Mouse (Mus musculus) hindbrain, postnatal 0 days (tissue): ENCODE data around the gene Nr6a1. TPM values are rescaled to one million over a fixed set of nuclear protein-coding genes. Genes with fewer than 3 reads are reported as not detected.

Experiments used
- ATAC-seq: fragments of 200-750 bp; cut with Nextera tagmentation; 2 replicates; pipeline ENCODE4 v1.8.0; 2017; ENCODE audit warnings: mild to moderate bottlenecking, moderate TSS enrichment, moderate library complexity
- DNase-seq: peaks from one replicate; pipeline ENCODE4 v3.0.0-alpha.2; 2015; ENCODE audit warnings: low spot score
- H3K27ac ChIP-seq: fragments of 300-500 bp; sonication (generic); 2 replicates; pipeline ENCODE4 v1.5.1; 2014; ENCODE audit warnings: mild to moderate bottlenecking
- H3K27me3 ChIP-seq: fragments of 300-500 bp; sonication (generic); 2 replicates; pipeline ENCODE4 v1.6.1; 2014; ENCODE audit warnings: low read length, mixed read lengths; ENCODE audit not compliant: insufficient read depth
- H3K36me3 ChIP-seq: fragments of 300-500 bp; sonication (generic); 2 replicates; pipeline ENCODE4 v1.6.1; 2014; ENCODE audit warnings: low read length, mixed read lengths; ENCODE audit not compliant: insufficient read depth
- H3K4me1 ChIP-seq: fragments of 300-500 bp; sonication (generic); 2 replicates; pipeline ENCODE4 v1.6.1; 2014; ENCODE audit warnings: antibody characterized with exemption, low read length, mixed read lengths; ENCODE audit not compliant: insufficient read depth
- H3K4me2 ChIP-seq: fragments of 300-500 bp; sonication (generic); 2 replicates; pipeline ENCODE4 v1.6.1; 2014; ENCODE audit warnings: low read depth, mild to moderate bottlenecking, low read length, moderate library complexity, mixed read lengths
- H3K4me3 ChIP-seq: fragments of 300-500 bp; sonication (generic); 2 replicates; pipeline ENCODE4 v1.5.1; 2014; ENCODE audit warnings: low read length
- H3K9ac ChIP-seq: fragments of 300-500 bp; sonication (generic); replicated peaks from 2 replicates; pipeline ENCODE4 v1.6.1; 2014; ENCODE audit warnings: mild to moderate bottlenecking, low read length, moderate library complexity, mixed read lengths
- H3K9me3 ChIP-seq: fragments of 300-500 bp; sonication (generic); 2 replicates; pipeline ENCODE4 v1.6.1; 2016; ENCODE audit warnings: low read length, mixed read lengths
- CTCF ChIP-seq: IDR thresholded peaks from 2 replicates; pipeline ENCODE4 v1.5.1; 2016; ENCODE audit warnings: antibody characterized with exemption, control low read depth, low read depth
- WGBS: fragments of 180-500 bp; shearing (Covaris S2); extraction: QIAGEN DNeasy Blood & Tissue Kit; methylation state at CpG from one replicate; pipeline ENCODE4 v1.1.7; 2014; 5-methylcytosine and 5-hydroxymethylcytosine counted together
- polyA plus RNA-seq: library from polyadenylated mRNA; unstranded; fragments of >200 nt; fragmentation: Nextera tagmentation; extraction: Ambion mirVana; gene quantifications from 2 replicates; pipeline ENCODE4 v1.2.1, GENCODE M21; 2015
- total RNA-seq: library from RNA; depleted of rRNA; stranded (reverse); fragments of >200 nt; gene quantifications from 2 replicates; pipeline ENCODE4 v1.2.3, GENCODE M21; 2014

Nr6a1 gene
- total and polyA plus RNA-seq, 2 experiments from 2014 or later, result 1.6 to 9.0 TPM

DNA sequence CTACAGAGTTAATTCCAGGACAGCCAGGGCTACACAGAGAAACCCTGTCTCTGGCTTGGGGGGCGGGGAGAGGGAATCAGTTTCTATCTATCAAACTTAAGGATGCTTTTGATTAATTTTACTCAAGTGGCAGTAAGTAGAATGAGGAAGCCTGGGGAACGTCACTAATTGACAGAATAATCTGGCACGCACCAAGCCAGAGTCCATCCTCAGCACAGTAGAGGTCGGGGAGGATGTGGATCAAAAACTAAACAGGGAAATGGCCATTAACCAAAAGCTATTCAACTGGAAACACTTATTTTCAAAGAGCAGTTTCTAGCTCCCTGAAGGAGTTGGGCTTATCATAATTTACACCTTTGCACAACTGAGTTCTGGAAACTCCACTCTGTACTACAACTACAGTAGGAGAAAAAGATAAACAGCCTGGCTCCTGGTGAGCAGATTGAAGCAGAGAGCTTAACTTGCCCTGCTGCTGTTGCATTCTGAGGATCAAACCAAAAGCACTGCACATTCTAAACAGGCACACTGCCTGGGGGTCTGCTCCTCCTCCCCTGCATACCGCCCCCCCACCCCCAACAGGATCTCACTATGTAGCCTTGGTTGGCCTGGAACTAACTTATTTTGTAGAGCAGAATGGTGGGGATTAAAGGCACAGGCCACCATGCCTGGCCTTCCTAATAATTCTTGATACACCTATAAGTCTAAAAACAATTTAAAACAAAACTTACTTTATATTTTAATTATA, 141.1 kb downstream of the Nr6a1 start:
- WGBS, result 26% methylated on average over 5 of the region's 5 CpGs
- DNase-seq (no peak), ATAC-seq (no peak)

GRCm38 (mm10) chr2:38785113-38785512, 142.4 kb downstream of the Nr6a1 start:
- no peak for TF ChIP-seq CTCF
- Histone ChIP-seq H3K4me1 (peaks cover 3% of the 10 kb centered on the region; the same call in 1 of the 2 replicates), H3K4me2 (no peak overlapping the region), H3K4me3 (no peak overlapping the region), H3K9ac (no peak overlapping the region), H3K27me3 (no peaks in the 10 kb centered on the region), H3K27ac (no peak overlapping the region), H3K36me3 (no peaks in the 10 kb centered on the region), H3K9me3 (no peaks in the 10 kb centered on the region)
- 50% methylated on average over 3 of the region's 3 CpGs for WGBS
- ATAC-seq (no peak), DNase-seq (no peak)

More for the DNA sequence above, 141.1 kb downstream of the Nr6a1 start:
- no peak overlapping the region for H3K9ac ChIP-seq
- no peaks in the 10 kb centered on the region for H3K27me3 ChIP-seq
- H3K36me3 ChIP-seq, result no peaks in the 10 kb centered on the region
- no peaks in the 10 kb centered on the region for H3K9me3 ChIP-seq
- no peak overlapping the region for H3K4me2 ChIP-seq
- no peak overlapping the region for H3K27ac ChIP-seq
- TF ChIP-seq CTCF, result no peak
- H3K4me1 ChIP-seq, result peaks cover 3% of the 10 kb centered on the region; the same call in 1 of the 2 replicates
- no peak overlapping the region for H3K4me3 ChIP-seq

GRCm38 (mm10) chr2:38784396-38784795, 143.1 kb downstream of the Nr6a1 start:
- DNase-seq, result no peak
- no peak for ATAC-seq
- no peaks in the 10 kb centered on the region for H3K9me3 ChIP-seq

GRCm38 (mm10) chr2:38783364-38783763, 144.1 kb downstream of the Nr6a1 start:
- Histone ChIP-seq H3K4me3 (no peak overlapping the region), H3K4me2 (no peak overlapping the region), H3K27me3 (no peaks in the 10 kb centered on the region), H3K9ac (no peak overlapping the region), H3K36me3 (no peaks in the 10 kb centered on the region), H3K9me3 (no peaks in the 10 kb centered on the region), H3K4me1 (peaks cover 3% of the 10 kb centered on the region; the same call in 1 of the 2 replicates), H3K27ac (no peak overlapping the region)
- TF ChIP-seq CTCF, result no peak
- 49% methylated on average over 5 of the region's 5 CpGs for WGBS
- ATAC-seq, result no peak
- DNase-seq, result no peak

More at GRCm38 (mm10) chr2:38784396-38784795, 143.1 kb downstream of the Nr6a1 start:
- H3K36me3 ChIP-seq, result no peaks in the 10 kb centered on the region
- WGBS, result 35% methylated on average over 11 of the region's 11 CpGs
- no peak overlapping the region for H3K27ac ChIP-seq
- H3K4me2 ChIP-seq, result no peak overlapping the region
- no peaks in the 10 kb centered on the region for H3K27me3 ChIP-seq
- H3K4me3 ChIP-seq, result no peak overlapping the region
- H3K4me1 ChIP-seq, result peaks cover 3% of the 10 kb centered on the region; the same call in 1 of the 2 replicates
- no peak for TF ChIP-seq CTCF
- no peak overlapping the region for H3K9ac ChIP-seq

- Histone ChIP-seq H3K27me3 (no peaks in the 10 kb centered on the region), H3K4me2 (no peak overlapping the region), H3K4me1 (peaks cover 3% of the 10 kb centered on the region; the same call in 1 of the 2 replicates), H3K9me3 (no peaks in the 10 kb centered on the region), H3K36me3 (no peaks in the 10 kb centered on the region), H3K27ac (peak overlapping the region; percentile 21; the same call in 1 of the 2 replicates), H3K4me3 (no peak overlapping the region), H3K9ac (no peak overlapping the region)
- TF ChIP-seq CTCF, result no peak
- WGBS, result 13% methylated on average over 1 of the region's 1 CpGs
- no peak for ATAC-seq
- no peak for DNase-seq
Measured at GRCm38 (mm10) chr2:38782731-38783130, 144.8 kb downstream of the Nr6a1 start.

DNA sequence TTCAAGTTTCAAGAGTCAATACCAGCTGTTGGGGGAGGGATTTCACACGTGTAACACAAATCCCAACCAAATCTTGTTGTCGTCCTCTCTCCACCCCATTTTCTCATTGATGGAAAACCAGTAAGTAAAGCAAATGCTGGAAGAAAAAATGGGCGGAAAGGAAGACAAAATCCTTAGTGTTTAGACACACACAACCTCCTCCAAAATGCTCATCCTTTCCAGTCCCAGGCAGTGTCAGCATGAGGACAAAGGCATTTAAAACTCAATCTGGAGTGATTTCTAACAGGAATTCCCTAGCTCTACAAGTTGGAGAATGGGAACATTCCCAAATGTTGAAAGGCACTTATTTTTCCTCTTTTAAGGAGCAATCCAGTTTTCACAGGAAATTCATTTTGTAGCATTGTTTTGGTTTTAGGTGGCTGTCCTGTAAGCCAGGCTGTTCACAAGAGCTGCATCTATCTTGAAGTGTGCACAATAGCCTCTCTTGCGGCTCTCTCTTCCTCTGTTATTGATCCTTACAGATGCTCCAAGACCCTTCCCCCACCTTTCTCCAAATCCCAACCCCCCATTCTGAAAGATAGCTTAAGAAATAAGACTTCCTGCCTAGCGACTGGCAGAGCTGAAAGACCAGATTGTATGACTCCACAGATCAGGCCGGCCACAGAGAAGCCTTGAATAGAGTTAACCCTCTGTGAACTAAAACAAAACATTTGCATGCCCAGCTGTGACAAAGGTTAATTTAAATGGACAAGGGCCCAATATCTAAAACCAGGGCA, 145.4 kb downstream of the Nr6a1 start:
- Histone ChIP-seq H3K9ac (0 out of 2 replicates have a peak overlapping the region, but pooled peaks have one; percentile 9), H3K4me2 (peak overlapping the region; percentile 16; the same call in 1 of the 2 replicates), H3K36me3 (no peaks in the 10 kb centered on the region), H3K9me3 (no peaks in the 10 kb centered on the region), H3K4me3 (no peak overlapping the region), H3K27ac (peak overlapping the region; percentile 21; the same call in 1 of the 2 replicates), H3K27me3 (no peaks in the 10 kb centered on the region), H3K4me1 (peaks cover 3% of the 10 kb centered on the region; the same call in 1 of the 2 replicates)
- TF ChIP-seq CTCF, result no peak
- DNase-seq, result peak; percentile 31
- ATAC-seq, result 0 out of 2 replicates have a peak, but pooled peaks have one; percentile 45
- WGBS, result 13% methylated on average over 6 of the region's 6 CpGs
